Mouse (Mus musculus) heart, postnatal 0 days (tissue): ENCODE results near the gene Eif2d.

ENCODE experiments used
- CTCF ChIP-seq: IDR thresholded peaks from 2 replicates; pipeline ENCODE4 v1.5.1; 2016; ENCODE audit warnings: antibody characterized with exemption, control low read depth, low read depth
- EP300 ChIP-seq: IDR thresholded peaks from 2 replicates; pipeline ENCODE4 v1.6.1; 2016; ENCODE audit warnings: antibody characterized with exemption, low read depth

DNA sequence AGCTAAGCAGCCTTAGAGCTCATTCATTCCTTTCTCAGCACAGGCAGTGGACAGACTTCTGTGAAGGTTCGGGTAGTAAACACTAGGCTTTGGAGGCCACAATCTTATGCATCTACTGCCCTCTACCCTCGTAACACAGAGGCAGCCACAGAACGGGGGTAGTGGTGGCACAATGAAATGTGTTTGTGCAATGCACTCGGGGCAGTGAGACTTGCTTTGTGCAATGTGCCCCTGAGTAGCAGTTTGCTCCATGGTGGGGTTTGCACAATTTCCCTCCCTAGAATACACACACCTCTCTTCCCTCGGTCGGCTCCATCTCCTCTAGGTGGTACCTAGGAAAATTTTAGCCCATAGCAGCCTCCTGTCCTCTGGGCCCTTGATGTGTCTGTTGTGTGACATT, 34.0 kb downstream of the Eif2d start:
- TF ChIP-seq CTCF (no peak), EP300 (no peak)
